Mouse (Mus musculus) telencephalon, adult 2 months (tissue): ENCODE results near the gene Jagn1.

ENCODE experiments used
- DNase-seq: peaks from one replicate; pipeline ENCODE4 v3.0.0-alpha.2; 2011; ENCODE audit warnings: low read depth, low spot score

Jagn1 gene

GRCm38 (mm10) chr6:113442442-113443090, at the start of gene Jagn1:
Gene Jagn1 (plus strand): TSS chr6:113442569.
- DNase-seq = peak; percentile 86

DNA sequence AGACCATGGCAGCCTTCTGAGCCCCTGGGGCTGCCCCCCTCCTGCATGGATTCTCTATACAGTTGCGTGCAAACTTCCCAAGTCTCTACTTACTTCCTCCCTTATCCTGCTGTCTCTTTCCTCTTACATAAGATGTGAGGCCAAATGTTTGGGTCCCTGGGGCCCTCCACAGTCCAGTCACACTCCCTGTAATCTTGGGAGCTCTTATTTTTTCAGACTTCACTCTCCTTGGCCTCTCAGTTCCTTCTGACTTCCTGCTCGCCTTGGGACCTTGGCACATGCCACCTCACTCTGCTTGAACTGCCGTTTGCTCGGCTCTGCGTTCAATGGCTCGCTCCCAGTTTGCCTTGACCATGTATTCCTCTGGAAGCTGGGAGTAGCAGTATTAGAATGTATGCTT, 48.4 kb upstream of the Jagn1 start:
- DNase-seq = no peak

GRCm38 (mm10) chr6:113394811-113395210, 47.6 kb upstream of the Jagn1 start:
- DNase-seq = no peak

DNA sequence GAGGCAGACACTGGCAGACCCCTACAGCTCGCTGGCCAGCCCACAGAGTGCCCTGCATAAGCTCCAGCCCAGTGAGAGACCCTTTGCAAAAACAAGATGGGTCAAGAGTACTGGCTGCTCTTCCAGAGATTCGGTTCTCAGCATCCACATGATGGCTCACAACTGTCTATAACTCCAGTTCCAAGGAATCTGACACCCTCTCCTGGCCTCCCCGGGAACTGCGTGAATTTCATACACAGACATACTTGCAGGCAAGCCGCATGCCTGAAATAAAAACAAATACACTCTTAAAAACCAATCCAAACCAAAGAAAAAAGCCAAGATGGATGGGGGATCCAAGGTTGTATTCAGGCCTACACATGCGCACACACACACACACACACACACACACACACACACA, 46.9 kb upstream of the Jagn1 start:
- no peak for DNase-seq

- DNase-seq = no peak
Observed at GRCm38 (mm10) chr6:113396270-113397030, 45.9 kb upstream of the Jagn1 start.

GRCm38 (mm10) chr6:113402094-113402493, 40.3 kb upstream of the Jagn1 start:
- DNase-seq = peak; percentile 59

DNA sequence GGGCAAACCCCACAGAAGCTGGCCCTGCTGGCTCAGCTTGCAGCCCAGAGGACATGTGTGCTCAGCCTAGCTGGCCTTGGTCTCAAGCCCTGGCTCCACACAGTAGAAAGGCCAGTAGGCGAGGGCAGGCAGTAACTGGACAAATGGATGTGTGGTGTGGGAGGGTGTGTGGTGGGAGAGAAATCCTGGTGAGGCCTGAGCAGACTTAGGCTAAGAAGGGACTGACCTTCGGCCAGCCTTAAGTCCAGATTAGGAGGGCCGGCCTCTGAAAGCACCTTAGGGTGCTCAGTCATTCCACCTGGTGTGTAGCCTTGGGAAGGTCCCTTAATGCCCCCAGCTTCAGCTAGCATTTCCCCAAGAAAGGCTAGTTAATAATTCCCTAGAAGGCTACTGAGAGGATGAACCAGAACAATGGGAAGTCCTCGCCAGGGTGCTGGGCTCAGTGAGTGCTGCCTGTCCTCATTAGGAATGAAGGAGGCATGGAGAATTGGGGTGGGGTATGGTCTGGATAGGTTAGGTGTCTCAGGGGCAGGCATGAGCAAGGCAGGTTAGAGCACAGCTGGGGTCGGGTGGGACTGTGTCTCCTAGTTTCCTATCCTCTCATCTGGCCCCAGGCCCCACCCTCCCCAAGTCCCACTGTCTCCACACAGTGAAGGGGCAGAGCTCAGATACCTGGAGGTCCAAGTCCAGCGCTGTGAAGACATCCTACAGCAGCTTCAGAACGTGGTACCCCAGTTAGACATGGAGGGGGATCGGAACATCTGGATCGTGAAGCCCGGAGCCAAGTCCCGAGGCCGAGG, 37.5 kb upstream of the Jagn1 start:
- no peak for DNase-seq

DNA sequence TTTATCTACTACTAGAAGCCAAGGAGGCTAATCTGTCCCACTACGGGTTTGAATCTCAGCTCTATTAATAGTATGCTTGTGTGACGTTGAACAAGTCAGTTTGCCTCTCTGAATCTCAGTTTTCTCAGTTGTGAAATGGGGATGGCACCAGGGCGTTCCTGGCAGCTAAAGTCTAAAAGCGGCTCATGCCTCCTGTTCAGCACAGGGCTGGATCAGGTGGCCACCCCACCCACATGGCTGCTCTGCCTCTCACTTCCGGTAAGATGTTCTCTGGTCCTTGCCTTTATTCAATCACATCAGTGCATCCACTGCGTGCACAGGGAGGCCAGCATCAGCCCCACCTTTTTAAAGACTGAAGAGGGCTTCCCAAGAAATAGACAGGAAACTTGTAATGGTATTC, 36.9 kb upstream of the Jagn1 start:
- peak; percentile 81 for DNase-seq

GRCm38 (mm10) chr6:113406683-113407082, 35.7 kb upstream of the Jagn1 start:
- no peak for DNase-seq

DNA sequence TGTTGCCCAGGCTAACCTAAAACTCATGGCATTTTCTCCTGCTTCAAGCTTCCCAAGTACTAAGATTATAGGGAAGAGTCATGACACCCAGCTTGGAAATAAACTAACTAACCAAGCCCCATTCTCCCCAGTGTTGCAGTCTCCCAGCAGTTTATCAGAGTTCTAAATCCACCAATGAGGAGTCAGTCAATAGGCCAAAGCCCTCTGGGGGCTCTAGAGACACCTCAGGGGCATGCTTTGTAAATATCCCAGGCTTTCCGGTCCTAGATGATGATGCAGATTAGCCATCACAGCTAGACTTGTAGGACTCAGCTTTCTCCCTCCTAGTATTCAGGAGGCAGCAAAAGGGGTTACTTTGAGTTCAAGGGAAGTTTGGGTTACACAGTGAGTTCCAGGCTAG, 32.4 kb upstream of the Jagn1 start:
- DNase-seq = no peak

DNA sequence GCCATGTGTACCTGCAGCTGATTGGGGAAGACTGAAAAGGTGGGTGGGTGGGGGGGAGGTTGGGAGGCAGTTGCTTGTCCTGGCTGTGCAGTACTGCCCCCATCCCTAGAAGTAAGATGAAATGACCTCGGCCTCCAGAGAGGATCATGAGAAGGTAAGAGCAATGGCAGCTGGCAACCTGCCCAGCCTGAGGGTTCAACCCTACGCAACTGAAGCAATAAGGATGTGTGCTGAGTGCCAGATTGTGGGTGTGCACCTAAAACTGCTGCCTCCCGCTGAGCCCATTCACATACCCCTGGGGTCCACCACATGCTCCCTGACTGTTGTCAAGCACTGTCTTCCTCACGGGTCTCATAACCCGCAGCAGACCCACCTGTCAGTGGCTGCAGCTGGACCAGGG, 26.0 kb upstream of the Jagn1 start:
- DNase-seq = no peak

DNA sequence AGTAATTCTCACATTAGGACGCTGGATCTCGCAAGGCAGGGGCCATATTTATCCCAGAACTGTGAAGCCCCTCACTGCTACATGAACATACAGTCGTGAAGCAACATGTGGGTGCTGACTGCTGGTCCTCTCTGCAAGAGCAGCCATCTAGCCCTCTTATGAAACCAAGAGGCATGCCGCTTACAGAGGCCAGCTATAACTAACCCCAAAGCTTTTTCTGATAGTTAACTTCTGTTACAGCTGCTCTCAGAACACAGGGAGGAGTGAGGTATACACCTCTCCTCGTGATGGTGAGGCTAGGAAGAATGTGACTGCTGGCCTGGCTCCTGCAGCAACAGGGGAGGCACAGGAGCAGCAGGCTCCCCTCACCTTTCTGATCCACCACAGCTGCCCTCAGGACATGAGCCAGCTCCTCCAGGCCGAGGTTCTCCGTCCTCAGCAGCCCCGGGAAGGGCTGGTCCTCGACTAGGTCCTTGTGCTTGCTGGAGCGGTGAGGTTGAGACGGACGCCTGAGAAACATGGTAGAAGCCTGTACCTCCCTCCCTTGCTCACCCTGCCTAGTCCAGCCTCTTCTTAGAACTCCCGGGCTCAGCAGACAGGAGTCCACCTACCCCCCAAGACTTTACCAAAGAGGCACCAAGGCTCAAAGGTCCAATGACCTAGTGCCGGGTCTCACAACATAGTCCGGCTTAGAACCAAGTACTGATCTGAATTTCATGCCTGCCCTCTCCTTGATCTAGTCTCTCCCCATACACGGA, 23.7 kb upstream of the Jagn1 start:
- DNase-seq = no peak

DNA sequence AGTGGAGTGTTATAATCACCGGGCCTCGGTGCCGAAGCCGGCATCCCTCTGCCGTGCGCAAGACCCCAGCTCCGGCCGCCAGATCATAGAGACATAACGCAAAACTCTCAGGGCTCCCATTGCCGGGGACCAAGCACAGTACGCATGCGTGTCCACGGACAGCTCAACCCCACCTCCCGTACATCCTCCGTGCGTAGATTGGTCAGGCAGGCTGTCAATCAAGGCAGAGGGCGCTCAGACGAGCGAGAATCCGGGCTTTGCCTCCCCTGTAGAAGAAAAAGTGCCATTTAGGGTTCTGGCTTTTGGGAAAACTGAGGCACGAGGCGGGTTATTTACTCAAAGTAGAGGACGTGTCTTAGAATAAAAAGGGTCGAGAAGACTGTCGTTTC, 23.2 kb upstream of the Jagn1 start, which contains the start of gene Rpusd3:
Rpusd3 (minus strand) TSS at position 142 of the 389 bp plus-strand sequence.
- DNase-seq = peak; percentile 97

DNA sequence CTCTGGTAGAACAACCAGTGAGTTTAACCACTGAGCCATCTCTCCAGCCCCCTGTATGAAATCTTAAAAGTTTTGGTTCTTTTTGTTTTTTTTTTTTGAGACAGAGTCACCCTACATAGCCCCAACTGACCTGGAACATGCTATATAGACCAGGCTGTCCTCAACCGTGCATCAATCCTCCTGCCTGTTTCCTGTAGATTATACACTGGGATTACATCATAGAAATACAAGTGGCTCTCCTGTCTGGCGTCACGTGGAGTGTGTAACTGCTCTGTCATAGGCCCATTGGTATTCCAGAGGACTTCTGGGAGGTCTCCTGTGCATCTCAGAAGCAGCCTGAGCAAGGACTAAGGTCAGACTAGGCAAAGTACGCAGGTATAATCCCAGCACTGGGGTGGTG, 19.4 kb upstream of the Jagn1 start:
- no peak for DNase-seq

DNA sequence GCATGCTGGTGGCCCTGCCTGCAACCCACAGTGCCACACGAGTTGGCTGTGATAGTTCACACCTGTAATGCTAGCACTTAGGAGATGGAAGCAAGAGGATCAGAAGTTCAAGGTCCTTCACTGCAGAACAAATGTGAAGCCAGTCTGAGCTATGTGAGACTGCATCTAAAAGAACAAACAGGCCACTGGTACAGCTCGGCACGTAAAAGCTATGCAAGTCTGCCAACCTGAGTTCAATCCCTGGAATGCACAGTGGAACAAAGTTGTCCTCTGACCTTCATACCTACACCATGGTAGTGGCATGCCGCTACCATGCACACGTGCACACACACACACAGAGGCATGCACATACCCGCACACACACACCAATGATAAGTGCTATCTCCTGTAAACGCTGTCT, 18.2 kb upstream of the Jagn1 start:
- DNase-seq = no peak

- no peak for DNase-seq
Observed at GRCm38 (mm10) chr6:113426696-113427095, 15.7 kb upstream of the Jagn1 start.

DNA sequence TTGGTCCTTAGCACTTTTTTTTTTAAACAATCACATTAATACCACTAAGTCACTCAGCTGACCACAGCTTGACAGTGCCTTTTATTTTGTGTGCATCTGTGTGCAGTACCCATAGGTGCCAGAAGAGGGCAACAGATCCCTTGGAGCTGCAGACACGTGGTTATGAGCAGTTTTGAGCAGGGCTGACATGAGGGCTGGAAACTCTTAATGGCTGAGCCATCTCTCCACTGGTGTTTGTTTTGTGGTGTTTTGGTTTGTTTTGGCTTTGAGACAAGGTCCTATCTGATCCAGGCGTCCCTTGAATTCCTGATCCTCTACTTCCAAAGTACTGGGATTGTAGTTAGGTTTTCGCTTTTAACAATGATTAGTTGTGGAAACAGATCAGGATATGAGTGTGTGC, 15.0 kb upstream of the Jagn1 start:
- no peak for DNase-seq

DNA sequence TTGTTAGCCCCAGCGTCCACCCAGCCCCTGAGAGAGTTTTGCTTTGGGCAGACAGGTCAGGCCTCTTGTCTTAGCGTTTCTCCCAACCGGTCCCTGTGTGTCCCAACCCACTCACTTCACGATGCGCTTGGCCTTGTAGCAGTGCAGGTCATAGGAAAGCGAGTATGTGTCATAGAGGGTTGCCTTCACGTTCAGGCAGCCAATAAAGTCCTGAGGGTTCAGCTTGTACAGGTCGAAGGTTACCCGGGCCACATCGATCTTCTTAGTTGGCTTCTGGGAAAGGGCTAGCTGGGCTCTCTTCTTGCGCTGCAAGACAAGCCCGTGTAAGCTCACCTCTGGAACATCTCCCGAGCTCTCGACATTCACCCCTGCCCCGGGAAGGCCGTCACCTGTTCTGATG, 14.4 kb upstream of the Jagn1 start:
- no peak for DNase-seq

- DNase-seq = no peak
Observed at GRCm38 (mm10) chr6:113429965-113430364, 12.4 kb upstream of the Jagn1 start.

- no peak for DNase-seq
Observed at GRCm38 (mm10) chr6:113430846-113431245, 11.5 kb upstream of the Jagn1 start.

GRCm38 (mm10) chr6:113431801-113432200, 10.6 kb upstream of the Jagn1 start:
- DNase-seq = no peak

DNA sequence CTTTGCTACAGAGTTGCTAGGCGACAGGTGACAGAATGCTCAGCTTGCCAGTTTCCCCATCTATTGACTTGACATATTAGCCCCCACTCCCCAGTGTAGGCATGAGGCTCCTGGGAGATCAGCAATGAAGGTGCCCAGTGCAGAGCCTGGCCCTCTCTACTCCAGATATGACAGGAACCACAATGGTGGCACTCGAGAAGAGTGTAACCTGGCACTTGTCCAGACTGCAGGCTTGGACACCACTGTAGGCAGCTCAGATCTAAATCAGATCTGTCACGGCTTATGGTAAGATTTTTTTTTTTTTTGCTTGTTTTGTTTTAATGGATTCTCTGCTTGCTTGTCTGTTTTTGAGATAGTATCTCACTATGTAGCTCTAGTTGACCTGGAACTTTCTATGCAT, 8.7 kb upstream of the Jagn1 start:
- no peak for DNase-seq
